Mouse (Mus musculus): ENCODE measurements around the gene Treml1. TPM values are rescaled to one million over a fixed set of nuclear protein-coding genes. Genes with fewer than 3 reads are reported as not detected.
"Not testable (repeated sequence)": the region's sequence is repeated elsewhere in the genome, so short reads cannot be mapped to it uniquely, and the experiment has no call there.

Treml1 gene
- polyA plus RNA-seq (2015; fragmentation: Nextera tagmentation; extraction: Ambion mirVana), result 0.12 and 0.23 TPM in 2 replicates

GRCm38 (mm10) chr17:48359616-48360015 is at the start of gene Treml1:
Gene Treml1 (plus strand): TSS chr17:48359916.
- WGBS, result 72% methylated on average over 7 of the region's 7 CpGs
- no peak for ATAC-seq
- H3K4me1 ChIP-seq (replicated peaks; ENCODE audit: control insufficient read depth, insufficient read depth, low read length), result no peaks in the 10 kb centered on the region
- no peak within 1 kb of the TSS for H3K9ac ChIP-seq (ENCODE audit: low read depth, low read length)
- no peak for TF ChIP-seq CTCF (IDR thresholded peaks at IDR 0.05; ENCODE audit: low read depth)
- H3K4me2 ChIP-seq (replicated peaks; ENCODE audit: low read depth), result no peak within 1 kb of the TSS
- no peaks in the 10 kb centered on the region for H3K36me3 ChIP-seq (ENCODE audit: control insufficient read depth, insufficient read depth)
- H3K4me3 ChIP-seq (ENCODE audit: low read depth, low read length), result no peak within 1 kb of the TSS
- no peaks in the 10 kb centered on the region for H3K9me3 ChIP-seq (ENCODE audit: control insufficient read depth)
- no peaks in the 10 kb centered on the region for H3K27me3 ChIP-seq (replicated peaks; ENCODE audit: control insufficient read depth, insufficient read depth, low read length)
- no peak within 1 kb of the TSS for H3K27ac ChIP-seq (ENCODE audit: low read depth, low read length)

- no peak overlapping the region for H3K27ac ChIP-seq (ENCODE audit: low read depth, low read length)
Observed at GRCm38 (mm10) chr17:48312124-48312523, 47.6 kb upstream of the Treml1 start.

GRCm38 (mm10) chr17:48315905-48316579 is 43.7 kb upstream of the Treml1 start, which contains the start of gene B430306N03Rik:
Gene B430306N03Rik (plus strand): TSS chr17:48316141.
- H3K27me3 ChIP-seq (replicated peaks; ENCODE audit: control insufficient read depth, insufficient read depth, low read length); H3K27ac ChIP-seq (ENCODE audit: low read depth, low read length); H3K4me1 ChIP-seq (replicated peaks; ENCODE audit: control insufficient read depth, insufficient read depth, low read length); ATAC-seq; H3K4me2 ChIP-seq (replicated peaks; ENCODE audit: low read depth); H3K4me3 ChIP-seq (ENCODE audit: low read depth, low read length); H3K36me3 ChIP-seq (ENCODE audit: control insufficient read depth, insufficient read depth); H3K9me3 ChIP-seq (ENCODE audit: control insufficient read depth); H3K9ac ChIP-seq (ENCODE audit: low read depth, low read length): not testable (repeated sequence)
- 80% methylated on average over 3 of the region's 3 CpGs for WGBS

More at GRCm38 (mm10) chr17:48312124-48312523, 47.6 kb upstream of the Treml1 start:
- H3K4me1 ChIP-seq (replicated peaks; ENCODE audit: control insufficient read depth, insufficient read depth, low read length), result 0 out of 2 replicates have a peak, but pooled peaks cover 3% of the 10 kb centered on the region
- no peaks in the 10 kb centered on the region for H3K36me3 ChIP-seq (ENCODE audit: control insufficient read depth, insufficient read depth)
- 31% methylated on average over 2 of the region's 2 CpGs for WGBS
- no peaks in the 10 kb centered on the region for H3K9me3 ChIP-seq (ENCODE audit: control insufficient read depth)
- no peak overlapping the region for H3K4me2 ChIP-seq (replicated peaks; ENCODE audit: low read depth)
- H3K9ac ChIP-seq (ENCODE audit: low read depth, low read length), result no peak overlapping the region
- no peaks in the 10 kb centered on the region for H3K27me3 ChIP-seq (replicated peaks; ENCODE audit: control insufficient read depth, insufficient read depth, low read length)
- peak; percentile 69 for ATAC-seq
- no peak overlapping the region for H3K4me3 ChIP-seq (ENCODE audit: low read depth, low read length)
- no peak for TF ChIP-seq CTCF (IDR thresholded peaks at IDR 0.05; ENCODE audit: low read depth)

GRCm38 (mm10) chr17:48318686-48319085 is 41.0 kb upstream of the Treml1 start:
- Histone ChIP-seq H3K4me2 (replicated peaks; ENCODE audit: low read depth) (no peak overlapping the region), H3K4me3 (ENCODE audit: low read depth, low read length) (no peak overlapping the region), H3K9ac (ENCODE audit: low read depth, low read length) (no peak overlapping the region), H3K36me3 (ENCODE audit: control insufficient read depth, insufficient read depth) (no peaks in the 10 kb centered on the region), H3K4me1 (replicated peaks; ENCODE audit: control insufficient read depth, insufficient read depth, low read length) (no peaks in the 10 kb centered on the region), H3K27ac (ENCODE audit: low read depth, low read length) (no peak overlapping the region), H3K27me3 (replicated peaks; ENCODE audit: control insufficient read depth, insufficient read depth, low read length) (no peaks in the 10 kb centered on the region), H3K9me3 (ENCODE audit: control insufficient read depth) (no peaks in the 10 kb centered on the region)
- ATAC-seq, result no peak
- WGBS, result 94% methylated on average over 1 of the region's 1 CpGs
- TF ChIP-seq CTCF (IDR thresholded peaks at IDR 0.05; ENCODE audit: low read depth), result no peak

- Histone ChIP-seq H3K4me2 (replicated peaks; ENCODE audit: low read depth) (no peak overlapping the region), H3K27me3 (replicated peaks; ENCODE audit: control insufficient read depth, insufficient read depth, low read length) (no peaks in the 10 kb centered on the region), H3K9me3 (ENCODE audit: control insufficient read depth) (no peaks in the 10 kb centered on the region), H3K9ac (ENCODE audit: low read depth, low read length) (no peak overlapping the region), H3K27ac (ENCODE audit: low read depth, low read length) (no peak overlapping the region), H3K4me3 (ENCODE audit: low read depth, low read length) (no peak overlapping the region), H3K4me1 (replicated peaks; ENCODE audit: control insufficient read depth, insufficient read depth, low read length) (no peaks in the 10 kb centered on the region), H3K36me3 (ENCODE audit: control insufficient read depth, insufficient read depth) (no peaks in the 10 kb centered on the region)
- no peak for TF ChIP-seq CTCF (IDR thresholded peaks at IDR 0.05; ENCODE audit: low read depth)
- 65% methylated on average over 2 of the region's 2 CpGs for WGBS
- ATAC-seq, result no peak
Observed at GRCm38 (mm10) chr17:48321279-48321678, 38.4 kb upstream of the Treml1 start.

GRCm38 (mm10) chr17:48323236-48323635 is 36.5 kb upstream of the Treml1 start:
- no peak overlapping the region for H3K27ac ChIP-seq (ENCODE audit: low read depth, low read length)
- no peak for ATAC-seq

More at GRCm38 (mm10) chr17:48323236-48323635, 36.5 kb upstream of the Treml1 start:
- TF ChIP-seq CTCF (IDR thresholded peaks at IDR 0.05; ENCODE audit: low read depth), result no peak
- Histone ChIP-seq H3K36me3 (ENCODE audit: control insufficient read depth, insufficient read depth) (no peaks in the 10 kb centered on the region), H3K27me3 (replicated peaks; ENCODE audit: control insufficient read depth, insufficient read depth, low read length) (no peaks in the 10 kb centered on the region), H3K4me1 (replicated peaks; ENCODE audit: control insufficient read depth, insufficient read depth, low read length) (no peaks in the 10 kb centered on the region), H3K4me2 (replicated peaks; ENCODE audit: low read depth) (no peak overlapping the region), H3K9ac (ENCODE audit: low read depth, low read length) (no peak overlapping the region), H3K9me3 (ENCODE audit: control insufficient read depth) (no peaks in the 10 kb centered on the region), H3K4me3 (ENCODE audit: low read depth, low read length) (no peak overlapping the region)
- 77% methylated on average over 3 of the region's 3 CpGs for WGBS

Data from intestine, postnatal 0 days (tissue).